Mouse (Mus musculus) right cerebral cortex, postnatal 36 days (tissue): Measurements from ENCODE around the gene Btbd35f10.
"Not testable (repeated sequence)": the region's sequence is repeated elsewhere in the genome, so short reads cannot be mapped to it uniquely, and the experiment has no call there.

Experiments
- DNase-seq, 2 experiments: peaks; one replicate each; pipeline ENCODE4 v3.0.0; 2022; ENCODE audit warnings: low spot score in 2 of 2, mixed read lengths in 1 of 2

Gene Btbd35f10

DNA sequence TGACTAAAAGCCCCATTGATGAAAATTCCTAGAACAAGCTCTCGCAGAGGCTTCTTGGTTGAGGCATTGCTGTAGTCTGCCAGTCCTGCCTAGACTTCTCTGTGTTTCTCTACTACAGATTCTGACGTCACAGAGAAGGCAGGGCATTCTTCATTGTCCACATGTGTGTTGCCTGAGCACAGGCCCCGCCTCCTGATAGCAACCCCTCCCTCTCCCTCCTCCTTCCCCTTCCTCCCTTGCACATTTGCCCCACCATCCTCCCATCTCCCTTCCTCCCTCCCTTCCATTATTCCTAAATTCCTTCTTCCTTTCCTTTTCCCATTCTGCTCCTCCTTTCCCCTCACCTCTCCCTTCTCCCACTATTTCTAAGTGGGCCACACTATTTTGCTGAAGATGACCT, at the start of gene Btbd35f10:
TSS of gene Btbd35f10 (minus strand) at position 101 of the 400 bp plus-strand sequence.
- DNase-seq: not testable (repeated sequence)
